23 mouse cellular contexts compared by ENCODE assay signal in the genomic region with DNA sequence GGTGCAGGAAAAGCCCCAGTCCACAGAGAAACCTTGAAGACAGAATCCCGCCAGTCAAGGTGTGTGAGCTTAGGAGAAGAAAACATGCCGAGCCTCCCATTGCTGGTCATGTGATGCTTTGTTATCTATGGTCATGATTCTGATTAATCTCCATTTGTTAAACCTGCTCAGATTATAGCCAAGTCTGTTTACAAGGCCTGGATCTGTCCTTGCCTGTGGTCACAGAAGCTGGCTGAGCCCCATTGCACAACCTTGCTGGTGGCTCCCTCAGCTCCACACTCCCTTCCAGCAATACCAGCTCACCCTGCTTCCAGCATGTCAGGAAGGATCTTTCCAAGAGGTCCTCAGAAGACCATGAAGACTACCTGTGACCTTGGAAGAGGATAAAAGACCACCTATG.
DNase-seq lines count a peak whose midpoint lies in the region; ATAC-seq lines count a peak whose summit lies in the region.
"Had no signal": no experiment of that assay in that cellular context is flagged by ENCODE, and none has a peak within 500 bp of the region (broad histone marks: within the 10 kb centered on the region; RNA-seq: fewer than 3 reads in every experiment).

No protein-coding gene starts in this region.

- H3K9ac ChIP-seq in liver, embryonic 12.5 days: no peak overlapping the region
- H3K9ac ChIP-seq in liver, embryonic 11.5 days (ENCODE audit: low read depth, low read length): no peak overlapping the region
- H3K9ac ChIP-seq: embryonic facial prominence, embryonic 12.5 days; embryonic facial prominence, embryonic 15.5 days; forebrain, embryonic 15.5 days; heart, embryonic 13.5 days; hindbrain, embryonic 12.5 days; hindbrain, embryonic 15.5 days had no signal

- no peak overlapping the region for H3K4me3 ChIP-seq in liver, embryonic 12.5 days
- H3K4me3 ChIP-seq in liver, embryonic 11.5 days (ENCODE audit: low read depth, low read length): no peak overlapping the region
- H3K4me3 ChIP-seq: embryonic facial prominence, embryonic 12.5 days; embryonic facial prominence, embryonic 15.5 days; forebrain, embryonic 15.5 days; heart, adult 2 months; heart, embryonic 10.5 days; heart, embryonic 13.5 days; hindbrain, embryonic 12.5 days; hindbrain, embryonic 15.5 days had no signal

- DNase-seq in adrenal gland, adult (ENCODE audit: inconsistent age in 2 of 2, low spot score in 1 of 2): peak; percentile 18 to 71
- DNase-seq in adrenal gland, postnatal 4 days (ENCODE audit: low spot score in 2 of 2): no peak
- DNase-seq in liver, embryonic 11.5 days (ENCODE audit: low spot score): no peak
- DNase-seq in adrenal gland, postnatal 36 days: peak; percentile 7 to 61
- no peak for DNase-seq in cerebellum, adult 9-10 months
- DNase-seq: cerebellum, adult 18-20 months; cerebellum, adult 9-11 months; cerebellum, postnatal 25 days; gastrocnemius, postnatal 25 days; heart, adult 2 months; kidney, adult 2 months had no signal

- ATAC-seq in liver, embryonic 12.5 days: no peak
- ATAC-seq in liver, embryonic 11.5 days (replicated peaks; ENCODE audit: low FRiP score): no peak
- ATAC-seq: forebrain, embryonic 15.5 days; intestine, postnatal 0 days; Patski had no signal

- 0 out of 2 replicates have a peak overlapping the region, but pooled peaks have one; percentile 10 for H3K27ac ChIP-seq in liver, embryonic 12.5 days
- no peak overlapping the region for H3K27ac ChIP-seq in liver, embryonic 11.5 days (ENCODE audit: low read depth, low read length)
- H3K27ac ChIP-seq: embryonic facial prominence, embryonic 12.5 days; embryonic facial prominence, embryonic 15.5 days; forebrain, embryonic 15.5 days; heart, adult 2 months; heart, embryonic 10.5 days; heart, embryonic 13.5 days; hindbrain, embryonic 12.5 days; hindbrain, embryonic 15.5 days had no signal

- no peaks in the 10 kb centered on the region for H3K9me3 ChIP-seq in liver, embryonic 12.5 days (replicated peaks)
- H3K9me3 ChIP-seq in liver, embryonic 11.5 days (ENCODE audit: control insufficient read depth, low read length): no peaks in the 10 kb centered on the region
- H3K9me3 ChIP-seq: embryonic facial prominence, embryonic 12.5 days; embryonic facial prominence, embryonic 15.5 days; forebrain, embryonic 15.5 days; heart, embryonic 10.5 days; heart, embryonic 13.5 days; hindbrain, embryonic 12.5 days; hindbrain, embryonic 15.5 days had no signal

- H3K4me2 ChIP-seq in liver, embryonic 12.5 days: no peak overlapping the region
- H3K4me2 ChIP-seq in liver, embryonic 11.5 days: no peak overlapping the region
- H3K4me2 ChIP-seq: embryonic facial prominence, embryonic 12.5 days; embryonic facial prominence, embryonic 15.5 days; forebrain, embryonic 15.5 days; heart, embryonic 13.5 days; hindbrain, embryonic 12.5 days; hindbrain, embryonic 15.5 days had no signal

- H3K36me3 ChIP-seq in liver, embryonic 12.5 days: no peaks in the 10 kb centered on the region
- H3K36me3 ChIP-seq in liver, embryonic 11.5 days (ENCODE audit: control insufficient read depth, insufficient read depth, low read length): no peaks in the 10 kb centered on the region
- H3K36me3 ChIP-seq: embryonic facial prominence, embryonic 12.5 days; embryonic facial prominence, embryonic 15.5 days; forebrain, embryonic 15.5 days; G1E; heart, embryonic 10.5 days; heart, embryonic 13.5 days; hindbrain, embryonic 12.5 days; hindbrain, embryonic 15.5 days had no signal

- WGBS in liver, embryonic 12.5 days (ENCODE audit: insufficient replicate concordance): 57% methylated on average over 2 of the region's 2 CpGs
- 68% methylated on average over 2 of the region's 2 CpGs for WGBS in liver, embryonic 11.5 days

- H3K4me1 ChIP-seq in liver, embryonic 12.5 days: peaks cover 19% of the 10 kb centered on the region
- peaks cover 5% of the 10 kb centered on the region for H3K4me1 ChIP-seq in liver, embryonic 11.5 days (replicated peaks; ENCODE audit: control insufficient read depth, insufficient read depth, low read length)
- H3K4me1 ChIP-seq: embryonic facial prominence, embryonic 12.5 days; embryonic facial prominence, embryonic 15.5 days; forebrain, embryonic 15.5 days; heart, embryonic 10.5 days; heart, embryonic 13.5 days; hindbrain, embryonic 12.5 days; hindbrain, embryonic 15.5 days had no signal

- H3K27me3 ChIP-seq in liver, embryonic 12.5 days (replicated peaks): no peaks in the 10 kb centered on the region; the same call in 1 of the 2 replicates
- no peaks in the 10 kb centered on the region for H3K27me3 ChIP-seq in liver, embryonic 11.5 days (replicated peaks; ENCODE audit: control insufficient read depth, insufficient read depth, low read length)
- H3K27me3 ChIP-seq: CH12.LX; embryonic facial prominence, embryonic 12.5 days; embryonic facial prominence, embryonic 15.5 days; forebrain, embryonic 15.5 days; hindbrain, embryonic 12.5 days; hindbrain, embryonic 15.5 days had no signal

Comparison
In these comparisons a context has a peak if more than half of its experiments do, and no peak if none do; other contexts are left out.
1. DNase-seq: peak in adrenal gland, adult (2 of 2) and adrenal gland, postnatal 36 days (2 of 2); none in adrenal gland, postnatal 4 days (0 of 2), liver, embryonic 11.5 days (single experiment) and cerebellum, adult 9-10 months (single experiment).